Mouse (Mus musculus) left cerebral cortex, postnatal 10 days (tissue): ENCODE results near the gene Il6ra. TPM values are rescaled to one million over a fixed set of nuclear protein-coding genes. Genes with fewer than 3 reads are reported as not detected.

ENCODE experiments used
- DNase-seq, 2 experiments: peaks; one replicate each; pipeline ENCODE4 v3.0.0; 2021 to 2022; ENCODE audit warnings: low spot score in 2 of 2, mixed read lengths in 1 of 2; ENCODE audit errors: extremely low spot score in 1 of 2
- intact Hi-C: fragments of 180-260 bp; cut with DNase I; formaldehyde crosslinking; loops from one replicate; pipeline ENCODE4 v1.15.1; 2025
- total RNA-seq, 2 experiments: library from RNA; stranded (reverse); gene quantifications; 2 replicates each; pipeline ENCODE4 v1.2.3; 2021

Il6ra gene
- total RNA-seq, result 1 to 10 TPM; 4.1 to 4.4 TPM

DNA sequence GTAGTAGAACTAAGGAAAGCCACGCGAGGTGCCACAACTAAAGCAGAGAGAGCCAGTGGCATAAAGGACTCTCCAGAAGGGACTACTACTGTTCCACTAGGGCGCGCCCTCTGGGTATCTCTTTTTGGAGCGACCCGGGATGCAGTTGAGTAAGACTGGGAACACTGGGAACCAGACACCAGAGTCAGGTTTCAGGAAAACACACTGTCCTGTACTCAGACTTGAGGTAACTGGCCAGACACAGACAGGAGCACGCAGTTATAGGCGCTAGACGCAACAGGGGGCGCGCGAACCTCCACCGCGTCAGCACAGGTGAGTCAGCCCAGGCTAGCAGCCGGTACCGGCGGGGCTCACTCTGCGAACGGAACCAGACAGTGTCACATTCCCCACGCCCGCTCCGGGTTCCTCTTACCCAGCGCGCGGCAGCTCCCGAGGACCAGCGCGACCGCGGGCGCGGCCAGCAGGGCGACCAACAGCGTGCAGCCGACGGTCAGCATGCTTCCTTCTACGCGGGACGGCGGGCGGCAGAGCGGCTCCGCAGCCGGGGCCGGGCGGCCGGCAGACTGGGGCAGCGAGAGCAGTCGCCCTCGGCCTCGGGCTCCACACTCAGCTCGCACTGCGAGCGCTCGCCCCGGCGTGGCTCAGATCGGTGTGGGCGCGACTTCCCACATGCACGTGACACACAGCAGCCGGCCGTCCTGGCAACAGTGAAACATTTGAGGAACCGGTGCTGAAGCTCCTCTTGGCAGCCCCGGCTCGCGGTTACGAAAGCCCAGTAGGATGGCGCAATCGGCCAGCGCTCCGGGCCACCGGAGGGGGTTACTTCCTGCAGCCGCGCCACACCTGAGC, at the start of gene Il6ra:
Il6ra (minus strand) TSS at position 654 of the 849 bp plus-strand sequence.
- DNase-seq, result peak; percentile 68 to 88
- intact Hi-C loops, result loop anchor here (5.0 kb wide), 1 partner anchor 40 kb away; no protein-coding TSS in a partner anchor

DNA sequence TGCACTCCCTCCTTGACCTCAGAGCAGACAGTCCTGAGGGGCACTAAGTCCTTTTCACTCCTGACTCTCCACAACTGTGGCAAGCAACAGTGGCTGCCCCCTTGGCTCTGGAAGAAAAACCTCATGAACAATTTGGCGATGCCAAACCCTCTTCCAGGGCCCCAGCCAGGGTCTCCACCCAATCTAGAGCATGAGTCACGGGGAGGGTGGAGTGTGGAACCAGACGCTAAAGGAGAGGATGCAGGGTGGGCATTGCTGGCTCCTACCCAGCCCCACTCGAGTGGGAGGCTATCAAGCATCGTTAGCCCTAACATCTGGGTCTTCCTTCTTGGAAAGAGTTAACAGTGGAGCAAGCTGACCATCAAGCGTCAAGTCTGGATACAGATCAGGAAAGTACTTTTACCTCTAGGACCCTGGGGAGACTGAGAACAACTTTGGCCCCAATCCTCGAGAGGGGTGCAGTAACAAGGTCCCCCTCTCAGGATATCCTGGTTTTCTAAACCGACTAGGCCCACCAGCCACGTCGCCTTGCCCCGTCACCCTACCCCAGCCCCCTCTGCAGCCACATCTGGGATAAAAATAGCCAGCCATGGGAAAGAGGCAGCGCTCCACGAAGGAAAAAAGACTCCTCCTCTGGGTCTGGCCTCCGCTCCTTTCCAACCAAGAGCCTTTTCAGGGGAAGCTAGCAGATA, 49.2 kb upstream of the Il6ra start:
- DNase-seq, result peak in 1 of 2 experiments; percentile 66
- intact Hi-C loops, result loop anchor here (5.0 kb wide), 2 partner anchors 35 to 115 kb away; partner anchors contain the start of gene Hax1

DNA sequence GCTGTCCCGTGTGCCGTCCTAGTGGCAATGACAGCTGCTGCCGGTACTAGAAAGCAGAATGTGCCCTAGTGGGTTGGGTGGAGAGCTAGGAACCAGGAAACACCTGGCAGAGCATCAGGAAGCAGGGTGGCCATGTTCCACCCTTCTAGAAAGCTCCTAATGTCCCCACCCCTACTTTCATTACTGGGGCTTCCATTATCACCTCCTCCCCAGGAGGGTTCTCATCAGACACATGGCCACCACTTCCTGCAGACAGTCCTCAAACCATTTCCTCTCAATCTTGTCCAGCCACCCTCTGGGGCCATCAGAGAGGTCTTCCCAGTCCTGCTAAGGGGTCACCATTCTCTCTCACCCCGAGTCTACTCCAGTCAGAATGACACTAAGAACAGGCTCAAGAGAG, 48.4 kb upstream of the Il6ra start:
- intact Hi-C loops, result loop anchor here (5.0 kb wide), 2 partner anchors 36 to 116 kb away; partner anchors contain the start of gene Hax1
- DNase-seq, result no peak

DNA sequence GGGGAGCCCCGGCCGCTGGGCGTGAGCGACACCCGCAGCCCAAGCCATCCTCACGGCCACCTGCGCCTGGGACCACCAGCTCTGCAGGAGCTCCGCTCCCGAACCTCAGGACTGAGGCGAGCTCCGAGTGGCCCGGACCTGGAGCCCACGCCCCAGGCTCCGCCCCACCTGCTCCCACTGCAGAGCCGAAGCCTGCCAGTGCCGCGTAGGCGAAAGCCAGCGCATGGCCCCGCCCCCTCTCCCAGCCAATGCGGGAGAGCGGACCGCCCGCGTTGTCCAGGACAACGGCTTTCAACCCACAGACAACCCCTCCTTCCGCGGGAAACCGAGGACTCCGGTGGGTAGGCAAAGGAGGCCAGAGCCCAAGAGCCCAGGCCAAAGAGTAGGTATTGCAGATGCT, 47.5 kb upstream of the Il6ra start:
- peak; percentile 93 to 97 for DNase-seq
- intact Hi-C loops, result loop anchor here (5.0 kb wide), 2 partner anchors 37 to 117 kb away; partner anchors contain the start of gene Hax1

DNA sequence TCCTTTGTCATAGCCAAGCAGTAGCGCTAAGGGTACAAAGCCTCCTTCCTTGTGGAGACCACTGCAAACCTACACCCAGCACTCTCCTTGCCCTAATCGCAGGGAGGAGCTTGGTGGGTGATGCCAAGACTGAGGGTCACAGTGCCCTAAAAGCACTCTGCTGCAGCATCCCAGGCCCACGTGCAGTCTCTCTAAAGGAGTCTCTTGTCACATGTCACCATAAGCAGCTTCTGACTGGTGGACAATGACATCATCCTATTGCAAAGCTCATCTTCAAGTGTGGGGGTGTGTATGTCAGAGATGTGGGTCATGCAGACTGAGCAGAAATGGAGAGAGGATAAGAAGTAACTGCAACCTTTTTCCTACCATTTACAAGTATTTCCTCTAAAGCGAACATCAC, 46.4 kb upstream of the Il6ra start:
- intact Hi-C loops, result no loop called here
- DNase-seq, result peak; percentile 51 to 63

DNA sequence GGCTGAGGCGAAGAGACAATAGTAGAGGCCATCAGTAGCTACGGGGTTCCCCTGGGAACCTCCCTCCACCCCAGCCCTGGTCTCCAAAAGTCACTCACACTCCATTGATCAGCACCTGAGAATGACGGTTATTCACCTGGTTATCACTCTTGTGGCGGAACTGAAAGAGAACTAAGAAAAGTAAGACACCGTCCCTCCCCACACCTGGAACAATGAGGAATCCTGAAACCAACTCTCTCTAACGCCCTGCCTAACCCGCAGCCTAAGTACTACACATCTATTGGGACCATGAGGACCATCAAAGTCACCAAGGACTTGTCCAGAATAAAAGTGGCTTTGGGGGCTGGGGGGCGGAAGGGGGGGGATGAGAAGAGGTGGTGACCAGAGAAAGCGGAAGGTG, 44.9 kb upstream of the Il6ra start:
- intact Hi-C loops, result no loop called here
- DNase-seq, result no peak

DNA sequence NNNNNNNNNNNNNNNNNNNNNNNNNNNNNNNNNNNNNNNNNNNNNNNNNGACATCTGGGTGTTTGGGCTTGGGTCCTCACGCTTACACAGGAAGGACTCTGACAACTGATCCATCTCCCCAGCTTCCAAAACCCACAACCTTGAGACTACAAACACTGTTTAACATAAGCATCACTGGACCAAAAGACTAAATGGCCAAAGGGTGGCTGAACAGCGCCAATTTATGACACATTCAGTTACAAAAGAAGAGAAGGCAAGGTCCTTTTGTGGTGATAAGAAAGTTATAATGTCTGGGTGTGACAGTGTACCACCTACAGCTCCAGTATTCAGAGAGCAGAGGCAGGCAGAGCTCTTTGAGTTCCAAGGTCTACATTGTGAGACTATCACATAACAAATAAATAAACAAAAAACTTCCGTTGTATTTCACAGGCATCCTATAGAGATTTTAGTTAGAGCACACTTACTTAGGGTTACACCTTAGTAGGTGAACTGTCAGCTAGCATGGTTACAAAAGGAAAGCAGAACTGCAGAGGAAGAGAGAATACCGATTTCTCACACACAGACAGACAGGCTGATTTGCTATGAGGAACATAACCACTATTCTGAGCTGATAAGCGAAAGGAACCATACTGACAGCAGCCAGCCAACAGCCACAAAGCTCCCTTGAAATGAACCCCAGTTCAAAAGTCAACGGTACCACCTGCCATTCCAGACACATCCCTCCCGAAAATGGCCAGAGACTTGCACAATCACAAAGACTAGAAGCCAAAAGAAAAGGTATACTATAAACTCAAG, 43.4 kb upstream of the Il6ra start:
- intact Hi-C loops, result no loop called here

DNA sequence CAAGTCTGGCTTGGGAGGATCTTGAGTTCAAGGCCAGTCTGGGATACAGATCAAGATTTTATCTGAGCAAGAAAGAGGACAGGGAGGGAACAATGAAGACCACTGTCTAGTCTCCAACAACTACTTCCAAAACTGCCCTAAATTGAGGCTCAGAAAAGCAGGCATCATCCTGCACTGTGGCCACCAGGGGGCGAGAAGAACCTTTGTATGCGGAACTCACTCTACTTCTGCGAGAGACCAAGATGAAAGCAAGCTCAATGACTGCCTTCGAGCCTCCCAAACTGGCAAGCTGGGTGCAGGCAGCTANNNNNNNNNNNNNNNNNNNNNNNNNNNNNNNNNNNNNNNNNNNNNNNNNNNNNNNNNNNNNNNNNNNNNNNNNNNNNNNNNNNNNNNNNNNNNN, 40.4 kb upstream of the Il6ra start:
- intact Hi-C loops, result no loop called here
- DNase-seq, result peak; percentile 75 to 82

More for the DNA sequence above, 43.4 kb upstream of the Il6ra start:
- no peak for DNase-seq

DNA sequence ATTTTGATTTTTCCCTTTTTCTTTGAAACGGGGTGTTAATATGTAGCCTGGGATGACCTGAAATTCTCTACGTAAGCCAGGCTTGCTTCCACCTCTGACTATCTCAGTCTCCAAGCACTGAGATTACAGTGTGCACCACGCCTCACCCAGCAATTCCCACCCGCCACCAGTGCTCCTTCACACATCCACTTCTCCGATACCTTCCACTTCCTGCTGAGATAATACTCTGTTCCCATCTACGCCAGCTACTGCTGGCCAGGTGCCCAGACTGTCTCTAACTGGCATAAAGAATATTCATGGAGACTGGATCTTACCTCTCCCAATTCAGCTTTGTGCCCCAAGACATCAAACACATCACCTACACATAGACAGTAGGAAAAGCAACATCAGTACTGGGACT, 35.7 kb upstream of the Il6ra start:
- intact Hi-C loops, result no loop called here
- DNase-seq, result peak; percentile 33 to 56

DNA sequence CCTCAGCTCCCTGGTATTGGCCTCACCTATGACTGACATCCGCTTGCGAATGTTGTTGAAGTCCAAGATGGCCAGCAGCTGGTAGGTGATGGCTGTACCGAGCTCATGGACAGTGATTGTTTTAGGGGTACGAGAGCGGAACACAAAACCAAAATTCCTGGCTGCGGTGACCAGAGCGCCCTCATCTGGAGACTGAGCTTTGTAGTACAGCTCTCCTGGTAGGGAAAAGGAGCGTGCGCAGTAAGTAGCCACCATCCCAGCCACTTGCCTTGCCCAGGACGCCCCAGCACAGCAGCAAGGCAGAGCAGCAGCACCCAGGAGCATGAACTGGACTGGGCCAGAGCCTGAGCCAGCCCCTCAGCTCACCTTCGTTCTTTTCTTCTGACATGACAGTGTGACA, 35.0 kb upstream of the Il6ra start:
- intact Hi-C loops, result no loop called here

DNA sequence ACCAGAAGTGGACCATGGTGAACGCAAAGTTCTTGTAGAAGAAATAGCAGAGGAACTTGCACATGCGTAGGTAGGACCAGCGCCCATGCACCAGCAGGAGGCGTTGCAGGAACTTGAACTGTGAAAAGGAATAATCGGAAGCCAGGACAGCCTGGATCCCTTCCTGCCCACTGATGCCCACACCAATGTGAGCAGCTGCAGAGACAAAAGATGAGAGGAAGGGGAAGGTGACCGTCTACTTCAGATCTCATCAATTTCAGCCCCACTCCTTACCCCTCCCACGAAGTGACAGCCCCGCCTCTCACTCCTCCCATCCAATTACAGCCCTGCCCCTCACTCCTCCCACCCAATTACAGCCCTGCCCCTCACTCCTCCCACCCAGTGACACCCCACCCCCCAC, 32.0 kb upstream of the Il6ra start:
- DNase-seq, result no peak
- intact Hi-C loops, result no loop called here

More for the DNA sequence above, 35.0 kb upstream of the Il6ra start:
- DNase-seq, result no peak

DNA sequence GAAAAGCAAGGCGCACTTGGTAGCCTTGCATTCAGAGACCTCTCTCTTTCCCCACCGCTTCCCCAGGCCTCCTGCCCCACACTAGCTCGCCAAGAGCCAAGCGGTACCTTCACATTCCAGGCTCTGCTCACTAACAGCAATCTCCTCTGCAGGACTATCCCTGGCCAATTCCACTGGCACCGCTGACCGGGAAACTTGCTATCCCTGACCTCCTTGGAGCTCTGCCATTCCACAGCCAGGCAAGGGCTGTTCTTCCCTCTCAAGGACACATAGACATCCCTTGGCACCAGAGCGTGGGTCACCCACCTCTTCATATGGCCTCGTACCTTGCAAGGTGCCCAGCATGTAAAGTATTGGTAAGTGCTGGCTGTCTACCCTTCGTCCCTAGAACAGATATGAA, 29.9 kb upstream of the Il6ra start:
- no peak for DNase-seq
- intact Hi-C loops, result no loop called here

DNA sequence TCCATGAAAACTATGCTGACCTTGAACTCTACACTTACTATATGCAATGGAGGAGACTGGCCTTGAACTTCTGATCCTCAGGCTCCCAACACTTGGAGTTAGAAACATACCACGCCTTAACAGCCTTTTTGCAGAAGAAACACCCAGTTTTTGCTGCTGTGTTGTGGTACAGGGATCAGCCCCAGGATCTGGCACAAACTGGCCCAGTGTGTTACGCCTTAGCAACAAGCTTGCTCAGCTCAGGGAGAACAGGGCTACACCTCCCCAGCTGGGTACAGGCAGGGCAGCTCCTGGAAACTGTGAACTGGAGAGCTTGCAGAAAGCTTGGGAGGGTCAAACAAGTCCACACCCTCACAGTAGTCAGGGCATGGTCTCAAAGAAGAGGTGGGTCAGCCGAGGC, 23.5 kb upstream of the Il6ra start:
- intact Hi-C loops, result no loop called here
- DNase-seq, result no peak

DNA sequence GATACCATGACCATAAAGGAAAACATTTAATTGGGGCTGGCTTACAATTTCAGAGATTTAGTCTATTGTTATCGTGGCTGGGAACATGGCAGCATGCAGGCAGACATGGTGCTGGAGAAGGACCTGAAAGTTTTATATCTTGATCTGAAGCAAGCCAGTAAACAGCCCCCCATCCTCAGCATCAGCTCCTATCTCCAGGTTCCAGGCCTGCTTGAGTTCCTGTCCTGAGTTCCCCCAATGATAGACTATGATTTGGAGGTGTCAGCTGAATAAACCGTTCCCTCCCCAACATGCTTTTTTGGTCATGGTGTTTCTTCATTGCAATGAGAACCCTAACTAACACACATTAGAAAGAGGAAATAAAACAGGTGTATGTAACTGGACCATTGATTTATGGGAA, 19.9 kb upstream of the Il6ra start:
- no peak for DNase-seq
- intact Hi-C loops, result no loop called here

DNA sequence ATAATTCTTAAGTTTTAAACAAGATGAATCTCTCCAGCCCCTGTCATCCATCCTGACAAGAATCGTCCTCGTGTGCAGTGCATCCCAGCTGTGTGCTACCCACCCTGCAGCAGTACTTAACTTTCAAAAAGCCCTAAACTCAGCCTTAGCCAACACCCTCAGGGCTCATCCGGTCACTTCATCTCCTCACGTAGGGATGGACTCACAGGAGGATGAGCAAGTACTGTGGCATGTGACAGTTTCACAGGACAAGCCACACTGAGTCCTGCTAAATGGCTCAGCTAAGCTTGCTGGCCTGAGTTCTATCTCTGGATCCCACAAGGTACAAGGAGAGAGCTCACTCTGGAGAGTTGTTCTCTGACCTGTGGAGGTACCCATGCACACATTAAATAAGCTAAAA, 16.0 kb upstream of the Il6ra start:
- intact Hi-C loops, result no loop called here
- no peak for DNase-seq

DNA sequence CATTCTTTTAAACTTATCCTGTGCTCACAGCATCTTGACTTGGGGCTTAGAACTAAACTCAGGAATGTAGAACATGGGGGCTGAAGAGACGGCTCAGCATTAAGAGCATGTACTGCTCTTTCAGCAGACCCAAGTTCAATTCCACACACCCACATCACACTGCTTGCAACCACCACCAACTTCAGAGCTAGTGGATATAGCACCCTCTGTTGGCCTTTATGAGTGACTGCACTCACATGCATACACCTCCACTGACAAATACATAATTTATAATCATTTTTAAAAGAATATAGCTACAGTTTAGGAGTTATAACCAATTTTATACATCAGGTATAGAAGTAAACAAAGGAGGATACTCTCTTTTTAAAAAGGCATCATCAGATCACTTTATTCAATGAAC, 13.4 kb upstream of the Il6ra start:
- intact Hi-C loops, result no loop called here

DNA sequence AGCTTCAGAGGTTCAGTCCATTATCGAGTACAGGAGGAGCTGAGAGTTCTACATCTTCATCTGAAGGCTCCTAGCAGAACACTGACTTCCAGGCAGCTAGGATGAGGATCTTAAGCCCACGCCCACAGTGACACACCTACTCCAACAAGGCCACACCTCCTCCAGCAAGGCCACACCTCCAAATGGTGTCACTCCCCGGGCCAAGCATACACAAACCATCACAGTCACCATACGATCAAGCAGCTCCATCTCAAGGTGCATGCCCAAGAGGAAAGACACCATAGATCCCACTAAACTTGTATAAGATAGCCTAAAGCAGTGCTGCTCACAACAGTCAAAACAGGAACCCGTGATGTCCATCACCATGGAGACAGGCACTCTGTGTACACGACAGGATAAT, 7.7 kb upstream of the Il6ra start:
- DNase-seq, result no peak
- intact Hi-C loops, result no loop called here

More for the DNA sequence above, 13.4 kb upstream of the Il6ra start:
- DNase-seq, result no peak

DNA sequence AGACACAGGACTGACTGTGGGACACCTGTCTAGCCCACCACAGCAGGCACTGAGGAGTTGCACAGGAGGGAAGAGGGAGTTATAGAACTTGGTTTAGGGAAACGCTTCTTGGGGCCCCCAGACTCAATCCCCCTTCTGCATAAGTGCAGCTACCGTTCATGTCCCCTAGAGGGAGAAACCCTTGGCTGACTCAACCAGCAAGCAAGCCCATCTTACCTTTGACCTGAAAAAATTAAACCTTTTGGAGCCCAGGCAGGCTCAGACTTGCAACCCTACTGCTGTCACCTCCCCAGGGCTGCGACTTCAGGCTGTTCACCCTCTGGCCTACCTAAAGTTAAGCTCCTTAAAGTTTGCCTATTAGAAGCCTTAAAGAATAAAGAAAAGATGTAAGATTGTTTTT, 4.4 kb upstream of the Il6ra start:
- intact Hi-C loops, result no loop called here

DNA sequence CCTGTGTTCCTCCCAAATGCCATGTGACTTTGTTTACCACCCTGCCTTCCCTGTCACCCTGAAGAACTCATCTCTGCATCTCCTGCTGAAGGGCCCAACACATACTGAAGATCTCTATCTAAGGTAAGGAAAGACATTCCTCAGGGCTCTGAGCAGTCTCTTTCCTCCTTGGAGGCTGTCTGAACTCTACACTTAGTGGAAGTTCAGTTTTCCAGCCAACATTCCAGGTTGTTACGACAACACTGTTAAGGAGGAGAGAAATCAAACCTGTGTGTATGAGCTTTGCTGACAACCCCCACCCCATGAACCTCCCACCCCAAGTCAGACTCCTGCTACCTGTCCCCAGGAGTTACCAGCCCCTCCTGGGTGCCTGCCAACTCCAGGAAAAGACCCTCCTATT, 3.6 kb upstream of the Il6ra start:
- DNase-seq, result no peak
- intact Hi-C loops, result no loop called here

More for the DNA sequence above, 4.4 kb upstream of the Il6ra start:
- DNase-seq, result no peak
